Mouse (Mus musculus): ENCODE measurements at regions not wholly inside any gene's neighbourhood (a gene's known extent, or its start where the extent isn't known, plus 50 kb on each side); places are given as distances from the start of the nearest gene placed in this dataset.

GRCm38 (mm10) chr3:60901571-60901970 is 101.0 kb upstream of the P2ry1 start:
- no peaks in the 10 kb centered on the region for H3K4me1 ChIP-seq (ENCODE audit: control insufficient read depth, insufficient read depth, low read length)
- no peak overlapping the region for H3K4me3 ChIP-seq (ENCODE audit: control insufficient read depth, low read depth, low read length)
- TF ChIP-seq POLR2A (IDR thresholded peaks at IDR 0.05; ENCODE audit: control insufficient read depth, low read depth, low read length) (no peak), CTCF (IDR thresholded peaks at IDR 0.05; ENCODE audit: control insufficient read depth, insufficient read depth, insufficient replicate concordance, low read depth, low read length) (no peak)
- H3K36me3 ChIP-seq (ENCODE audit: control insufficient read depth, insufficient read depth, low read length): no peaks in the 10 kb centered on the region
- H3K27ac ChIP-seq (ENCODE audit: control insufficient read depth, insufficient read depth, low read depth, low read length): no peak overlapping the region
- H3K27me3 ChIP-seq (ENCODE audit: control insufficient read depth, insufficient read depth, low read length): no peaks in the 10 kb centered on the region

- TF ChIP-seq CTCF (IDR thresholded peaks at IDR 0.05; ENCODE audit: control insufficient read depth, insufficient read depth, insufficient replicate concordance, low read depth, low read length) (no peak), POLR2A (IDR thresholded peaks at IDR 0.05; ENCODE audit: control insufficient read depth, low read depth, low read length) (no peak)
- Histone ChIP-seq H3K27ac (ENCODE audit: control insufficient read depth, insufficient read depth, low read depth, low read length) (no peak overlapping the region), H3K27me3 (ENCODE audit: control insufficient read depth, insufficient read depth, low read length) (no peaks in the 10 kb centered on the region), H3K4me1 (ENCODE audit: control insufficient read depth, insufficient read depth, low read length) (no peaks in the 10 kb centered on the region), H3K36me3 (ENCODE audit: control insufficient read depth, insufficient read depth, low read length) (no peaks in the 10 kb centered on the region), H3K4me3 (ENCODE audit: control insufficient read depth, low read depth, low read length) (no peak overlapping the region)
Observed at GRCm38 (mm10) chr3:60916411-60916810, 86.2 kb upstream of the P2ry1 start.

- no peaks in the 10 kb centered on the region for H3K27me3 ChIP-seq (ENCODE audit: control insufficient read depth, insufficient read depth, low read length)
- no peak for TF ChIP-seq POLR2A (IDR thresholded peaks at IDR 0.05; ENCODE audit: control insufficient read depth, low read depth, low read length)
- TF ChIP-seq CTCF (IDR thresholded peaks at IDR 0.05; ENCODE audit: control insufficient read depth, insufficient read depth, insufficient replicate concordance, low read depth, low read length): no peak
- no peak overlapping the region for H3K27ac ChIP-seq (ENCODE audit: control insufficient read depth, insufficient read depth, low read depth, low read length)
- no peak overlapping the region for H3K4me3 ChIP-seq (ENCODE audit: control insufficient read depth, low read depth, low read length)
- no peaks in the 10 kb centered on the region for H3K4me1 ChIP-seq (ENCODE audit: control insufficient read depth, insufficient read depth, low read length)
- H3K36me3 ChIP-seq (ENCODE audit: control insufficient read depth, insufficient read depth, low read length): no peaks in the 10 kb centered on the region
Observed at GRCm38 (mm10) chr3:60917271-60917670, 85.3 kb upstream of the P2ry1 start.

- TF ChIP-seq CTCF (IDR thresholded peaks at IDR 0.05; ENCODE audit: control insufficient read depth, insufficient read depth, insufficient replicate concordance, low read depth, low read length) (no peak), POLR2A (IDR thresholded peaks at IDR 0.05; ENCODE audit: control insufficient read depth, low read depth, low read length) (no peak)
- Histone ChIP-seq H3K4me1 (ENCODE audit: control insufficient read depth, insufficient read depth, low read length) (no peaks in the 10 kb centered on the region), H3K27ac (ENCODE audit: control insufficient read depth, insufficient read depth, low read depth, low read length) (no peak overlapping the region), H3K4me3 (ENCODE audit: control insufficient read depth, low read depth, low read length) (no peak overlapping the region), H3K36me3 (ENCODE audit: control insufficient read depth, insufficient read depth, low read length) (no peaks in the 10 kb centered on the region), H3K27me3 (ENCODE audit: control insufficient read depth, insufficient read depth, low read length) (no peaks in the 10 kb centered on the region)
Observed at GRCm38 (mm10) chr3:60926024-60926547, 76.5 kb upstream of the P2ry1 start.

- no peaks in the 10 kb centered on the region for H3K27me3 ChIP-seq (ENCODE audit: control insufficient read depth, insufficient read depth, low read length)
Observed at GRCm38 (mm10) chr3:60928910-60929309, 73.7 kb upstream of the P2ry1 start.

GRCm38 (mm10) chr3:60934492-60934891 is 68.1 kb upstream of the P2ry1 start:
- Histone ChIP-seq H3K36me3 (ENCODE audit: control insufficient read depth, insufficient read depth, low read length) (no peaks in the 10 kb centered on the region), H3K4me3 (ENCODE audit: control insufficient read depth, low read depth, low read length) (no peak overlapping the region), H3K4me1 (ENCODE audit: control insufficient read depth, insufficient read depth, low read length) (no peaks in the 10 kb centered on the region), H3K27me3 (ENCODE audit: control insufficient read depth, insufficient read depth, low read length) (no peaks in the 10 kb centered on the region), H3K27ac (ENCODE audit: control insufficient read depth, insufficient read depth, low read depth, low read length) (no peak overlapping the region)
- TF ChIP-seq CTCF (IDR thresholded peaks at IDR 0.05; ENCODE audit: control insufficient read depth, insufficient read depth, insufficient replicate concordance, low read depth, low read length) (no peak), POLR2A (IDR thresholded peaks at IDR 0.05; ENCODE audit: control insufficient read depth, low read depth, low read length) (no peak)

More at GRCm38 (mm10) chr3:60928910-60929309, 73.7 kb upstream of the P2ry1 start:
- Histone ChIP-seq H3K4me1 (ENCODE audit: control insufficient read depth, insufficient read depth, low read length) (no peaks in the 10 kb centered on the region), H3K36me3 (ENCODE audit: control insufficient read depth, insufficient read depth, low read length) (no peaks in the 10 kb centered on the region), H3K4me3 (ENCODE audit: control insufficient read depth, low read depth, low read length) (no peak overlapping the region), H3K27ac (ENCODE audit: control insufficient read depth, insufficient read depth, low read depth, low read length) (no peak overlapping the region)
- no peak for TF ChIP-seq POLR2A (IDR thresholded peaks at IDR 0.05; ENCODE audit: control insufficient read depth, low read depth, low read length)
- TF ChIP-seq CTCF (IDR thresholded peaks at IDR 0.05; ENCODE audit: control insufficient read depth, insufficient read depth, insufficient replicate concordance, low read depth, low read length): no peak

GRCm38 (mm10) chr3:60941451-60941850 is 61.1 kb upstream of the P2ry1 start:
- H3K36me3 ChIP-seq (ENCODE audit: control insufficient read depth, insufficient read depth, low read length): no peaks in the 10 kb centered on the region
- H3K4me3 ChIP-seq (ENCODE audit: control insufficient read depth, low read depth, low read length): no peak overlapping the region
- H3K27ac ChIP-seq (ENCODE audit: control insufficient read depth, insufficient read depth, low read depth, low read length): no peak overlapping the region
- TF ChIP-seq POLR2A (IDR thresholded peaks at IDR 0.05; ENCODE audit: control insufficient read depth, low read depth, low read length) (no peak), CTCF (IDR thresholded peaks at IDR 0.05; ENCODE audit: control insufficient read depth, insufficient read depth, insufficient replicate concordance, low read depth, low read length) (no peak)
- no peaks in the 10 kb centered on the region for H3K4me1 ChIP-seq (ENCODE audit: control insufficient read depth, insufficient read depth, low read length)
- no peaks in the 10 kb centered on the region for H3K27me3 ChIP-seq (ENCODE audit: control insufficient read depth, insufficient read depth, low read length)

GRCm38 (mm10) chr3:60948897-60949296 is 53.7 kb upstream of the P2ry1 start:
- no peaks in the 10 kb centered on the region for H3K36me3 ChIP-seq (ENCODE audit: control insufficient read depth, insufficient read depth, low read length)
- no peaks in the 10 kb centered on the region for H3K27me3 ChIP-seq (ENCODE audit: control insufficient read depth, insufficient read depth, low read length)
- TF ChIP-seq CTCF (IDR thresholded peaks at IDR 0.05; ENCODE audit: control insufficient read depth, insufficient read depth, insufficient replicate concordance, low read depth, low read length) (no peak), POLR2A (IDR thresholded peaks at IDR 0.05; ENCODE audit: control insufficient read depth, low read depth, low read length) (no peak)
- H3K4me1 ChIP-seq (ENCODE audit: control insufficient read depth, insufficient read depth, low read length): no peaks in the 10 kb centered on the region
- H3K4me3 ChIP-seq (ENCODE audit: control insufficient read depth, low read depth, low read length): no peak overlapping the region
- H3K27ac ChIP-seq (ENCODE audit: control insufficient read depth, insufficient read depth, low read depth, low read length): no peak overlapping the region

All from testis, adult 2 months (tissue).